Mouse (Mus musculus) neutrophil, adult 5-6 weeks (primary cell): ENCODE data around the gene Gm5065. TPM values are rescaled to one million over a fixed set of nuclear protein-coding genes. Genes with fewer than 3 reads are reported as not detected.

ENCODE experiments used
- ATAC-seq: fragments of 151-379, 151-347 bp; 2 replicates; pipeline ENCODE4 v1.8.0; 2017; ENCODE audit warnings: mild to moderate bottlenecking, moderate TSS enrichment; ENCODE audit not compliant: insufficient number of reproducible peaks, poor library complexity, low FRiP score, severe bottlenecking; ENCODE audit errors: extremely low read depth
- total RNA-seq: library from RNA; stranded (forward); fragments of 200-1000 nt; gene quantifications from 2 replicates; pipeline ENCODE4 v1.2.3, GENCODE M21; 2017

The Gm5065 gene
- not detected in 2 replicates for total RNA-seq

DNA sequence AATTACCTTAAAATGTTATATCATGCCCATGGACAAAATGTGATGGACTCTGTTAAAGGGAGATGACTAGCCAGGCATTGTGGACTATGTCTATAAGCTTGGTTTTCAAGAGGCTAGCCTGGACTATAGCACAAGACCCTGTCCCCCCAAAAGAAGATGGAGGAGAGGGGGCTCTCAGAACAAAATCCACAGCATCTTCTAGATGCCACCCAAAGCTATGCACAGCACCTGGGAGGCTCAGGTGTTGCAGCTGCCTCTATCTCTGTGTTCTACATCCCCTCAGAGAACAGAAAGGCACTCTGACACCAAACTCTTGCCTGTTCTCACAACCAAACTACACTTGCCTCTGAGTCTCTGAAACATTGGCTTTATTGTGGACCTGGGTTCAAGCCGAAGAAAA lies at the start of gene Gm5065:
TSS of gene Gm5065 (plus strand) at position 301 of the 400 bp plus-strand sequence.
- no peak for ATAC-seq

DNA sequence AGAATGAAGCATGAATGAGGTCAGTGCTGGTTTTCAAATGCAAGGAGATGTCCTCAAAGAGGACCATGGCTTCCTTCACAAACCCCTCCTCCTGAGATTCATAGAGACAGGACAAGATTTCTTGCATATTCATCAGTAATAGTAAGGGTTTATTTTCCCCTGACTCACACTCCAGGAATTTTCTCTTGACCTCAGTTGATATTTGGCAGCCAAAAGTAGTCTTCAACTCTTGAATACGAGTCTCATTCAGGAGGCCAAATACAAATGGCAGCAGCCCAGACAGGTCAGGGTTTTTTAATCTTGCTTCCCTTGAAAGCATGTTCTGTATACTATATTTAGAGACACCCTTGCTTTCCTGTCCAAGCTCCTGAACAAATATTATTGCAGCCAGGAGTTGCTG lies 22.8 kb upstream of the Gm5065 start:
- ATAC-seq, result no peak

DNA sequence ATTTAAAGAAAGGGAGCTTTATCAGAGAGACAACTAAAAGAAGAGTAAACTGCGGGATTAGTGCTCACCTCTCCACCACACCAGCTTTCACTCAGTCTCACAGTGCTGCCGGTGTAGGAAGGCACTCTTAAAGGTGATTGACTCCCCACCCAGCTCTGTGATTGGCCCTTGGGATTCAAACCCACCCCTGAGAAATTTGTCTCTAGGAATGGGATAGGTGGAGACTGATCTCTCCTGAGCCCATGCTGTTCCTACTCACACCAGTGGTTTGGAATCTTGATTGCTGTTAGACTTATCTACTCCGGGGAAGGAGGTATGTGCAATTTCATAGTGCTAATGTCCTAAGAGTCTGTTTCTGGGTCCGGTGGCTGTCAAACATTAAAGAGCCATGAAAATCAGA lies 598 bp downstream of the Gm5065 start, which contains the start of gene Nlrp2:
TSS of gene Nlrp2 (minus strand) at position 101 of the 400 bp plus-strand sequence.
- ATAC-seq, result no peak

DNA sequence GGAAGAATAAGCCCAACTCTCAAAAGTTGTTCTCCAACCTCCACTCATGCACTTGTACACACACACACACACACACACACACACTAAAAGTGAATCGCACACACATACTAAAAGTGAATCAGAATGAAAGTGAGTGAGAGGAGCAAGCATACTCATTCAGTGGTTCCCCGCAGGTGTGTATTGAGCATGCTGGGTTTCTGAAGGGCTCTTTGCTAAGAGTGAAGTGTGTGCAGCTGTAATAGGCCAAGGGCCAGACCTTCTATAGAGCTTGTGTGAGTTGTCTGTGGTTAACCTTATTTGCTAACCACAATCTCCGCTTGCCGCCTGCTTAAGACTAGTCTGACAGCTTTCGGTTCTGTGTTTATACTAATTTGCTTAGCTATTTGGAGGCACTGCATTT lies 13.3 kb downstream of the Gm5065 start:
- ATAC-seq, result no peak

DNA sequence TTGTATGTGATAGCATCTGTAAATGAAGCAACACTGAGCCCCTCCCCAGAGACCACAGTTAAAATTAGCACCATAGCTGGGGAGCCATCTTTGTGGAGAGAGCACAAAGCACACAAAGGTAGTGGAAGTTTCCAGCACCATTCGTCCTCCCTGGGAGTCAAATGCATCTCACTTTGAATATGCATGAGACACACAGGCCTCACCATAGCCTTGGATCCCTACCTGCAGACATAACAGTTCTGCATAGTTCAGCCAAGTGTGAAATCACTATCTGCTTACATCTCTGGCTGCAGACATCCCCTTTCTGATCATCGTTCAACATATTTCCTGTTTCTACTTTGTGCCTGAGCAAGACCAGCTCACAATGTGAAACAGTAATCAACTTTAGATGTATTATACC lies 16.4 kb downstream of the Gm5065 start:
- ATAC-seq, result no peak

DNA sequence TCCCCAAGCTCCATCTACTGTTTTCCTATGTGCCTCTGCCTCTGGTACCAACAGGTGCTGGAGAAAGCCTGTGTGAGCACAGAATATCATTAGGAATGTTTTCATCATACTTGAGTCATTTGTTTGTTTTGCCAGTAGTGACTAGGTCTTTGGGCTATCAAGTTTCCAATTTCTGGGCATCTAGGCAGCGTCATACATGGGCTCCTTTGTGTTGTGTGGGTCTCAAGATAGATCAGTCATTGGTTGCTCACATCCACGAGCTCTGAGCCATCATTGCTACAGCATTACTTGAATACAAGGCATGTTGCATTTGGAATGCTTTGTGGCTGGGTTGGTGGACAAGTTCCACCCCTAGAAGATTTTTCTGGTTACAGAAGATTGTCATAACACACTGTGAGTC lies 55.9 kb downstream of the Gm5065 start:
- no peak for ATAC-seq

Other genes starting within 250 kb of the Gm5065 start
- not detected in 2 replicates for gene Rfpl4, start 233.6 kb upstream of the Gm5065 start, total RNA-seq
- 0.98 TPM in 1 of 2 replicates, not detected in the other for gene Rasl2-9, start 224.6 kb upstream of the Gm5065 start, total RNA-seq
- not detected in 2 replicates for gene Vmn1r55, start 200.9 kb upstream of the Gm5065 start, total RNA-seq
- not detected in 2 replicates for gene Vmn1r56, start 153.8 kb upstream of the Gm5065 start, total RNA-seq
- not detected in 2 replicates for gene Vmn1r57, start 132.0 kb upstream of the Gm5065 start, total RNA-seq
- gene Nlrp2, start 498 bp downstream of the Gm5065 start, total RNA-seq, result not detected in 2 replicates
- gene Vmn1r58, start 62.9 kb downstream of the Gm5065 start, total RNA-seq, result not detected in 2 replicates
- gene Vmn1r59, start 106.2 kb downstream of the Gm5065 start, total RNA-seq, result not detected in 2 replicates
- not detected in 2 replicates for gene Vmn2r28, start 143.4 kb downstream of the Gm5065 start, total RNA-seq
- 0.12 TPM in 1 of 2 replicates, not detected in the other for gene Vmn1r60, start 196.8 kb downstream of the Gm5065 start, total RNA-seq